Mouse (Mus musculus): ENCODE results near the gene Traf4. TPM values are rescaled to one million over a fixed set of nuclear protein-coding genes. Genes with fewer than 3 reads are reported as not detected.

The Traf4 gene
- polyA plus RNA-seq, 1 experiment: 99.8 TPM

- H3K27me3 ChIP-seq (ENCODE audit: control insufficient read depth, insufficient read depth, insufficient read length): no peaks in the 10 kb centered on the region
- TF ChIP-seq CTCF (IDR thresholded peaks at IDR 0.05; ENCODE audit: control insufficient read depth, insufficient read depth, insufficient read length) (peak; percentile 85), MAX (IDR thresholded peaks at IDR 0.05) (peak; percentile 31), CEBPB (IDR thresholded peaks at IDR 0.05; ENCODE audit: low read depth) (no peak)
- no peak overlapping the region for H3K4me3 ChIP-seq (ENCODE audit: insufficient read depth, poor library complexity, severe bottlenecking)
- H3K36me3 ChIP-seq (ENCODE audit: control insufficient read depth, insufficient read depth): peaks cover 88% of the 10 kb centered on the region
- peaks cover 38% of the 10 kb centered on the region for H3K79me3 ChIP-seq (ENCODE audit: low read depth)
- H3ac ChIP-seq (ENCODE audit: control insufficient read depth, insufficient read length, low read depth): no peak overlapping the region
- H3K79me2 ChIP-seq (ENCODE audit: control insufficient read depth, insufficient read depth): peaks cover 56% of the 10 kb centered on the region
Observed at GRCm38 (mm10) chr11:78159096-78159495, 6.3 kb downstream of the Traf4 start.

DNA sequence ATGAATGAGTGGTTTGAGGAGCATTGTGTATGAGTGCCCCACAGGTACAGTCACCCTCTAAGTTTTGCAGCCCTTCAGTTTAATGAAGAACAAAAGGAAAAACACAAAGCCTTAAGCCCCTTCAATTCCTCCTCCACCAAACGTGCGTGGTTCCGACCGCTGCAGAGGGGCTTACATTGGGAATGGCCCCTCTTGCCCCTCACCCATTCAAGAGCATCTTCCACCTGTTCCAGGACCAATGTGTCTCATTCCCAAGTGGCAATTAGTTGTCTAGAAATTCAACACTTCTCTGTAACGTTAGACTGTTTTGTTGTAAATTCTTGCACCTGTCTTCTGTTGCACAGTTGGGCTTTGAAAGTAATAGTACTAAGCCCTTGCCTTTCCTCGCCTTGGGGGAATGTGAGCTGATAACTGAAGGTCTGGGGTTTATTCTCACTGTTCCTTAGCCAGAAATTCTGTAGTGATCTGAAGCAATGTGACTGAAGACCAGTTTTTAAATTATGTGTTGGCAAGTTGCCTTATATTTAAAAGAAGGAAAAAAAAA, 9.2 kb downstream of the Traf4 start:
- Histone ChIP-seq H3K4me3 (ENCODE audit: insufficient read depth, poor library complexity, severe bottlenecking) (no peak overlapping the region), H3K79me2 (ENCODE audit: control insufficient read depth, insufficient read depth) (peaks cover 28% of the 10 kb centered on the region), H3K27me3 (ENCODE audit: control insufficient read depth, insufficient read depth, insufficient read length) (no peaks in the 10 kb centered on the region), H3K79me3 (ENCODE audit: low read depth) (peaks cover 11% of the 10 kb centered on the region), H3ac (ENCODE audit: control insufficient read depth, insufficient read length, low read depth) (no peak overlapping the region), H3K36me3 (ENCODE audit: control insufficient read depth, insufficient read depth) (peaks cover 92% of the 10 kb centered on the region)
- TF ChIP-seq MYOG (IDR thresholded peaks at IDR 0.05; ENCODE audit: control insufficient read depth, extremely low read depth, insufficient read length): no peak
- TF ChIP-seq USF1 (IDR thresholded peaks at IDR 0.05; ENCODE audit: low read depth): no peak

DNA sequence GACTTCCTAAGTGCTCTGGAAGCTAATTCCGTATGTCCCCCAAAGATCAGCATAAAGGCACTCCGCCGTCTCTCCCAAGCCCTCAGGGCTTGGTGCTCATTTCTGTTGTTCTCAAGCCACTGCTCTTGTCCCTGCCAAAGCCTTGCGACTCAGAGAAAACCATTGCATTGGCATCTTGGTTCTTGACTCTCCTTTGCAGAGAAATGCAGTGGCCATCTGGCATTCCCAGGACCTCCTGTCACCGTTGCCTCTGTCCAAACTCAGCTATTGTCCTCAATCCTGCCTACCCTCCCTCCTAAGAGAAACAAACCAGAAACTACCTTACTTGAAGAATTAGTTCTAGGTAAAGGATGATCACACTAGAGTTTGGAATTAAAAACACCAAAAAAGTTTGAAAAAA, 9.7 kb downstream of the Traf4 start:
- Histone ChIP-seq H3K79me2 (ENCODE audit: control insufficient read depth, insufficient read depth) (peaks cover 22% of the 10 kb centered on the region), H3K4me3 (ENCODE audit: insufficient read depth, poor library complexity, severe bottlenecking) (no peak overlapping the region), H3K79me3 (ENCODE audit: low read depth) (peaks cover 11% of the 10 kb centered on the region), H3ac (ENCODE audit: control insufficient read depth, insufficient read length, low read depth) (no peak overlapping the region), H3K27me3 (ENCODE audit: control insufficient read depth, insufficient read depth, insufficient read length) (no peaks in the 10 kb centered on the region), H3K36me3 (ENCODE audit: control insufficient read depth, insufficient read depth) (peaks cover 92% of the 10 kb centered on the region)
- TF ChIP-seq MAX (IDR thresholded peaks at IDR 0.05): no peak
- TF ChIP-seq MYOG (IDR thresholded peaks at IDR 0.05; ENCODE audit: control insufficient read depth, extremely low read depth, insufficient read length): no peak
- TF ChIP-seq FOSL1 (IDR thresholded peaks at IDR 0.05; ENCODE audit: insufficient read depth, low read length, poor library complexity, severe bottlenecking): no peak
- no peak for TF ChIP-seq MYOD1 (IDR thresholded peaks at IDR 0.05; ENCODE audit: control insufficient read depth, insufficient read length, low read depth)
- no peak for TF ChIP-seq CEBPB (IDR thresholded peaks at IDR 0.05; ENCODE audit: low read depth)
- no peak for TF ChIP-seq USF1 (IDR thresholded peaks at IDR 0.05; ENCODE audit: low read depth)
- TF ChIP-seq CTCF (IDR thresholded peaks at IDR 0.05; ENCODE audit: control insufficient read depth, insufficient read depth, insufficient read length): no peak

GRCm38 (mm10) chr11:78153778-78154177, 11.6 kb downstream of the Traf4 start:
- Histone ChIP-seq H3K4me3 (ENCODE audit: insufficient read depth, poor library complexity, severe bottlenecking) (no peak overlapping the region), H3K79me2 (ENCODE audit: control insufficient read depth, insufficient read depth) (peaks cover 20% of the 10 kb centered on the region), H3K79me3 (ENCODE audit: low read depth) (peaks cover 10% of the 10 kb centered on the region), H3K27me3 (ENCODE audit: control insufficient read depth, insufficient read depth, insufficient read length) (no peaks in the 10 kb centered on the region), H3K36me3 (ENCODE audit: control insufficient read depth, insufficient read depth) (peaks cover 90% of the 10 kb centered on the region), H3ac (ENCODE audit: control insufficient read depth, insufficient read length, low read depth) (no peak overlapping the region)
- TF ChIP-seq MYOG (IDR thresholded peaks at IDR 0.05; ENCODE audit: control insufficient read depth, extremely low read depth, insufficient read length): no peak
- TF ChIP-seq USF1 (IDR thresholded peaks at IDR 0.05; ENCODE audit: low read depth): no peak
- TF ChIP-seq MAX (IDR thresholded peaks at IDR 0.05): no peak
- no peak for TF ChIP-seq MYOD1 (IDR thresholded peaks at IDR 0.05; ENCODE audit: control insufficient read depth, insufficient read length, low read depth)
- TF ChIP-seq FOSL1 (IDR thresholded peaks at IDR 0.05; ENCODE audit: insufficient read depth, low read length, poor library complexity, severe bottlenecking): no peak
- no peak for TF ChIP-seq CTCF (IDR thresholded peaks at IDR 0.05; ENCODE audit: control insufficient read depth, insufficient read depth, insufficient read length)
- TF ChIP-seq CEBPB (IDR thresholded peaks at IDR 0.05; ENCODE audit: low read depth): no peak

GRCm38 (mm10) chr11:78152299-78153231, 12.8 kb downstream of the Traf4 start:
- TF ChIP-seq MYOD1 (IDR thresholded peaks at IDR 0.05; ENCODE audit: control insufficient read depth, insufficient read length, low read depth) (no peak), USF1 (IDR thresholded peaks at IDR 0.05; ENCODE audit: low read depth) (no peak), MAX (IDR thresholded peaks at IDR 0.05) (no peak)
- no peak overlapping the region for H3ac ChIP-seq (ENCODE audit: control insufficient read depth, insufficient read length, low read depth)
- H3K36me3 ChIP-seq (ENCODE audit: control insufficient read depth, insufficient read depth): peaks cover 90% of the 10 kb centered on the region
- peaks cover 3% of the 10 kb centered on the region for H3K79me3 ChIP-seq (ENCODE audit: low read depth)
- H3K79me2 ChIP-seq (ENCODE audit: control insufficient read depth, insufficient read depth): peaks cover 7% of the 10 kb centered on the region
- no peaks in the 10 kb centered on the region for H3K27me3 ChIP-seq (ENCODE audit: control insufficient read depth, insufficient read depth, insufficient read length)
- no peak overlapping the region for H3K4me3 ChIP-seq (ENCODE audit: insufficient read depth, poor library complexity, severe bottlenecking)

- peaks cover 83% of the 10 kb centered on the region for H3K36me3 ChIP-seq (ENCODE audit: control insufficient read depth, insufficient read depth)
- H3ac ChIP-seq (ENCODE audit: control insufficient read depth, insufficient read length, low read depth): no peak overlapping the region
- no peak overlapping the region for H3K4me3 ChIP-seq (ENCODE audit: insufficient read depth, poor library complexity, severe bottlenecking)
- no peak for TF ChIP-seq CEBPB (IDR thresholded peaks at IDR 0.05; ENCODE audit: low read depth)
- no peak for TF ChIP-seq USF1 (IDR thresholded peaks at IDR 0.05; ENCODE audit: low read depth)
- TF ChIP-seq CTCF (IDR thresholded peaks at IDR 0.05; ENCODE audit: control insufficient read depth, insufficient read depth, insufficient read length): no peak
- no peak for TF ChIP-seq MAX (IDR thresholded peaks at IDR 0.05)
- TF ChIP-seq MYOG (IDR thresholded peaks at IDR 0.05; ENCODE audit: control insufficient read depth, extremely low read depth, insufficient read length): no peak
- TF ChIP-seq FOSL1 (IDR thresholded peaks at IDR 0.05; ENCODE audit: insufficient read depth, low read length, poor library complexity, severe bottlenecking): no peak
- no peak for TF ChIP-seq MYOD1 (IDR thresholded peaks at IDR 0.05; ENCODE audit: control insufficient read depth, insufficient read length, low read depth)
- H3K79me2 ChIP-seq (ENCODE audit: control insufficient read depth, insufficient read depth): no peaks in the 10 kb centered on the region
- H3K27me3 ChIP-seq (ENCODE audit: control insufficient read depth, insufficient read depth, insufficient read length): no peaks in the 10 kb centered on the region
- no peaks in the 10 kb centered on the region for H3K79me3 ChIP-seq (ENCODE audit: low read depth)
Observed at GRCm38 (mm10) chr11:78151161-78151560, 14.2 kb downstream of the Traf4 start.
